Mouse (Mus musculus) urinary bladder, postnatal 10 days (tissue): Measurements from ENCODE around the gene Hspb3.

Experiments used
- DNase-seq: peaks from one replicate; pipeline ENCODE4 v3.0.0; 2022; ENCODE audit warnings: low spot score

The Hspb3 gene

DNA sequence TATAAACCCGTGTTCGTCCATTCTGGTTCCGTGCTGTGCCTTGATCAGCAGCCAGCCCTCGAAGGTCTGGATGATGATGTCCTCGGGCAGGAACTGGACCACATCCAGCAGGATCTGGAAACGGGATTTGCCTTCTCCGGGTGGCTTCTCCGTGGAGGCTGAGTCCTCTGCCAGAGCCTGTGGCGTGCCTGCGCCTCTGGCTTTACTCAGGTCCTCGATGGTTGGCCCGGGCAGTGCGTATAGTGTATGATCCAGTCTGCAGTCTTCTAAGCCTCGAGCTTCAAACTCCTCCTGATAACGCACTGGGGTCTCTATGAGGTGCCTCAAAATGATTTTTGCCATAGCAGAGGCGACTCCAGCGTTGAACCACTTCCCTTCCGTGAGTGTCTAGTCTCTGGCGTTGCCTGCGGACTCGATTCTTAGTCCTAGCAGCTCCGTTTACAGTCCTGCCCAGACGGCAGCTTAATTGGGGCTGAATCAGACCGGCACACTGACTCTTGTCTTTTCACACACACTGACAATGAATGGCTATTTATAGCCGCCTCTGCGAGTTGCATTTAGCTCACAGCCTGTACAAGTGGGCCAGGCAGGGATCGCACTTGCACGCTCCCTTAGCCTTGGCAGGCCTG is at the start of gene Hspb3:
Gene Hspb3, minus strand, starts transcription at position 526 of the 629 bp plus-strand sequence.
- no peak for DNase-seq

DNA sequence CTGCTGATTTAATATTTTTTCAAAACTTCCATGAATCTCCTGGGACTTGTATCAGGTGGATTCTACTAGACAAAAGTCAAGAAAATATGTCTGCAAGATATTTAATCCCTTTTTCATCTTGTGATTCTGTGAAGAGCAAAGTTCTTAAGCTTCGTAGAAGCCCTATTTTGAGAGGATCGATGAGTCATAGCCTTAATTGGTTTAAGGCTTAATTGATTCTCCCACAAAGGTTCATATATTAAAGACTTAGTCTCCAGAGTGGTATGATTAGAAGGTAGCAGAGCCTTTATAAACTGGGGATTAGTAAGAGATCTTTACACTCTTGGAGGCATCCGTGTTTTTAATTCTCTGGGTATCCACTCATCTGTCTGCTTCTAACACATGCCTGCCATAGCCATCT is 49.7 kb upstream of the Hspb3 start:
- no peak for DNase-seq

DNA sequence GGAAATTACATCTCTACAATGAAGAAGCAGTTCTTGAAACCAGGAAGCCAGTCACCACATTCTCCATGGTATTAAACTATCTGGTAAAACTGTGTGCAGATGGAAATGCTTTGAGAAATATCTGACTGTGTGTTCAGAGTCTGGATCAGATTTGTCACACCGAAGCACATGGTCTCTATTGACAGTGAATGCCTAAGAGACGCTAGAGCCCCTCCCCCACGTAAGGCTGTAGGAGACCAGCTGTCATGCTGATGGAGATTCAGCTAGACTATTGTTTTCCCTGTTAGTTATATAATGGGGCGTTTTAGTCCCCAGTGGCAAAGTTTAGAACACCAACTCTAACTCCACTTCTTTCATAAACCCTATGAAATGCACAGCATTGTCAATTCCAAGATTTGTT is 42.7 kb upstream of the Hspb3 start:
- no peak for DNase-seq

DNA sequence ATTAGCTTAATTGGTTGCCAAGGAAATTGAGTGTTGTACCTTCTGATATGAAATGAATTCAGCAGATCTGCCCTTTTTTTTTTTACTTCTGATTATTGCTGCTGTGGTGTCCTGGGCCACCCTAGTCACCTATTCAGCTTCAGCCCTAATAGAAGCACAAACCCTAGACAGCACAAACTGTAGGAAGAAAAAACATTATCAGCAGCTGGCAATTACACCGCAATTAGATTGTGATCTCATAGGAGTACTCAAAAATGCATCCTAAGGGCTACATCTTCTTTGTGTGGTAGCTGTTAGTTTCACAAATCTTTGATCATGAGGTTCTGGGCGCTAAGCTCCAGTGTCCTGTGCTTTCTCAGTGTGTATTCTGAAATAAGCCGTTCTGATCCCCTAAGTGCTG is 37.7 kb upstream of the Hspb3 start:
- no peak for DNase-seq

DNA sequence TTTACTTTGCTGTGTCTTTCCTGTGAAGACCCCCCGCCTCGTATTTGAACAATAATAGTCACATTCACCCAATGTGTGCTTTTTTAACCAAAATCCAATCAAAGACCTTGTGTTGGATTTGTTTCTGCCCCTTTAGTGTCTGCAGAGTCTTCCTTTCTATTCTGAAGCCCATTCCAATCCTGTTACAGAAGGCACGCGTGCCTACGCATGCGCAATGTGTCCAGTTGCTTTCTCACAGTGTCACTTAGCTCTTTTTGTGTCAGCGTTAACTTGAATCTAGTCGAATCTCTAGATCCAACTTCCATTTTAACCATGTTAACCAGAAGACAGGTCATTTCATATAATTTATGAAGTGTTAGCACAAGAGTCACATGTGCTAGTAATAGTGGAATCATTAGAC is 36.5 kb upstream of the Hspb3 start:
- DNase-seq = no peak

DNA sequence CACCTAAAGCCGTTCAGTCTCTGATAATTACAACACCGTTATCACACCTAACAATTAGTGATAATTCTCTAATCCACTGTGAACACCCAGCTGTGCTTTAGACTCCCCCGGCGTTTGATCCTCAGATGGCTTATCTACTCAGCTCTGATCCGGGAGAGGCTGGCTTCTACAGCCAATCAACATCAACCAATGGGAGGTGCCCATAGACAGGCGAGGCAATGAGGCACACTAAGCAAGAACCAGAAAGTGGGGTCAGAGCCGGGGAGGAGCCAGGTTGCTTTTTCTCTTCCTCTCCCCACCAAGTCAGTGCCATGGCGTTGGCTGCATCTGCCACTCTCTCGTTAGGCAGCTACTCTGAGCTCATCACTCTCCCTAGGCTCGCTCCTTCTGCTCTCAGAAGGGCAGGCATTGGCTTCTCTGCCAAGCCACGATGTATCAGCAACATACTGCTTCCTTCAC is 36.0 kb upstream of the Hspb3 start:
- no peak for DNase-seq

DNA sequence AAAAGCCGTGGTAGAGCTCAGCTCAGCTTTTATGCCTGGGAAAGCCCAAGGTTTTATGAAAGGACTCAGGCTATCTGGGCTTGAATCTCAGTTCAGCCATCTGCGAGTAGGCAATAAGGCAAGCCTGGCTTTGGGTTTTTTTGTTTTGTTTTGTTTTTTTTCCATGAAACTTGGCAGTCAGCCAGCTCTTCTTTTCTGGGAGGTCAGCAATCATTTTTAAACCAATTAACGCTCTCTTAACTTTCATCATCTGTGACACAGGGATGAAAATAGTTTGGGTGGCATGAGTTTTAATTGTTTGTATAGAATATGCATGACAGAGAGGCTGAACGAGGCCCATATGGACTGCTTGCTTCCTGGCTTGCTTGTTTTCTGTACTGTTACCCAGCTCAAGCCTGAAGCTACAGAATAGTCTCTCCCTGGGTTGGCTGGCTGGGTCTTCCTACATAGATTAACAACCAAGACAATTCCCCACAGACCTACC is 33.4 kb upstream of the Hspb3 start:
- DNase-seq = no peak

DNA sequence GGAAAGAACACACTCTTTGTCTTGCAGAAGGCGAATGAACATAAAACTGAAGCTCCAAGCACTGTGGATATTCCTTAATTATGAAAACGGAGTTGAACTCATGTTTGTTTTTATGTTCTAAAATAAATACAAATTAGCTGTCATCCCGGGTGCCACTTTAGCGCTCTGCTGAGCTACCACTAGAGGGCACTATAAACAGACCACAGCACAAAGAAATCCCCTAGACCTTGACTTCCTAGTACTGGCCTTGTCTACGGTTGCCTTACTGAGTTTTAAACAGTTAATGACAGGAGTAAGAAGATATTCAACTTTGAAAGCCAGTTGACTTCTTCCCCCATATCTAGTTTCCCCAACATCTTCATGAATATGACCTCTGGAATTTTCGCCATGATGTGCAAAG is 29.9 kb upstream of the Hspb3 start:
- no peak for DNase-seq

DNA sequence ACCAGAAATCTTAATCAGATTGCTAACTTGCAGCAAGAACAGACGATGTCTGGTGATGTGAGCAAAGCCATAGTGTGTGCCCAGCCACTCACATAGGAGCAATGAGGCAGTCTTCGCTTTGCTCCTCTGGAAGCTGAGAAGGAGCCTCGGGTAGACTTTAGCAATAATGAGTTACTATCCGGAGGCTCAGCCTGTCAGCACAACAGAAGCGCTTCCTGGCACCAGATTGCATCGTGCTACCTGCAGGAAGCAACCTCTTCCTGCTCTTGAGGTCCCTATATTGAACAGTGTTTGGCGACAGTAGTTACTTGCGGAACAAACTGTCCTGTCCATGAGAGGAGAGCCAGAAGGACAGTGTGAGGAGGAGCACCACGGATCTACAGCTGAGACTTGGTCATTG is 28.2 kb upstream of the Hspb3 start:
- DNase-seq = no peak

DNA sequence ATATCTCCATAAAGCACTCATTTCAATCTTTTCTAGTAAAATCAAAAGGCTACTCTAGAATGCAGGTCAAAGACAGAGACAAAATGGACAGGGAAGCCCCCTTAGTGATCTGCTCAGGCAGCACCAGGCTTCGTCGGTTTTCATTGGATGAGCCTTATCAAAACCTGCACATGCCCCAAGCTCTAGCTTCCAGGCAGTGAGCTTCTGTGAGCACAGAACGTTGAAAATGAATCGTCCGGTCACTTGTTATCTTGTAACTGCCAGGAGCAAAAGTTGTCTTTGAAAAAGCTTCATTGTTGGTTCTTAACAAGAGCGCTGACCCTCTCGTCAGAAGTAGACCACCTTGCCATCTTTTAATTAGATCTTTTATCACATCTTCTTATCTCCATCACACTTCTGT is 26.4 kb upstream of the Hspb3 start:
- no peak for DNase-seq

DNA sequence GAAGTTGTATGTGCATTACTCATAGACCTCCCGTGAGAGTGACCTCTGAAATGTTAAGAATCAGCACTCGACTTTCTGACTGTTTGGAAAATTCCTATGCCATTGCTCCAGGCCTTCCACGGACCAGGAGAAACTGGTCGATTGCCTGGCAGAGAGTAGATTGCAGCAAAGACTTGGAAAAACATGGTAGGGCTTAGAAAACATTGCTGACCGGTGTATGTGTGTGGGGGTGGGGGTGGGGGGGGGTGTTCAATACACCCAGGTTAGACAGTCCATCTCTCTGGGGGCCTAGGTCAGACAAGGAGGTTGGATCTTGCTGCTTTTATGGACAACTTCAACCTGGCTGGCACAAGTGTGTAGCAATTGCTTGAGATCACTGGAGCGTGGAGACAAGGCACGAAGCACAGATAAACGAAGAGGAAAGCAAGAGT is 23.2 kb upstream of the Hspb3 start:
- DNase-seq = no peak

DNA sequence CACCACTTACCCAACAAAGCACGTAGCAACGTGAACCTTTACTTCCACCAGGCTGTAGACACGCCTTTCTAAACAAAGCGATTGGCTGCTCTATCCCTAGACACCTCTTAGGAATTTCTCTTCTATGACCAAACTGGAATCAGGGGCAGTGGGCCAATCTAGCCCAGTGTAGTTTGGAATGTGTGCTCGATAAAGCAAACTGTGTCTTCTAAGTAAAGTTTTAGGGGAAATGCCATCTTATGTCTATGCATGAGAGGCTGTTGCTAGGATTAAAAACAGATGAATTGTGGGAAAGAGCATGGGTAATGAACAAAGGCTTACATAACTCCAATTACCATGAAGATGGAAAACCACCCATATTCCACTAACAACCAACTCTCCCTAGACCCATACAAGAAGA is 19.3 kb upstream of the Hspb3 start:
- no peak for DNase-seq

DNA sequence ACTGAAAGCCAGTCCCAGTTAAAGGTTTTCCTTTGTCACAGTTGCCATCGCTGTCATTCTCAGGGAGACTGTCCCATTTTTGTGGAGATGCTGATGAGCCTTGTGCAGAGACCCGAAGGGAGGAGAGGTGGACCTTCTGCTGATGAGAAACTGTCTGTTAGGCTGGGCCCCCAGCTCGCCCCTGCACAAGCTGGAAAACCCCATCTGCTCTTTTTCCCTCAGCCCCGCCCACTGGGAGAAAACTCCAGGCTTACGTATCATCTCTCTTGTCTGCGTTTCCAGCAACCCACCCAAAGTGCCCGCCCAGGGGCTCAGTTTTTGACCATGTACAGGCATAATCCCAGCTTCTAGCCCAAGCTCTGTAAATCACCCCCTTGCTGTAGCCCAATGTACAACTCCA is 17.2 kb upstream of the Hspb3 start:
- no peak for DNase-seq

DNA sequence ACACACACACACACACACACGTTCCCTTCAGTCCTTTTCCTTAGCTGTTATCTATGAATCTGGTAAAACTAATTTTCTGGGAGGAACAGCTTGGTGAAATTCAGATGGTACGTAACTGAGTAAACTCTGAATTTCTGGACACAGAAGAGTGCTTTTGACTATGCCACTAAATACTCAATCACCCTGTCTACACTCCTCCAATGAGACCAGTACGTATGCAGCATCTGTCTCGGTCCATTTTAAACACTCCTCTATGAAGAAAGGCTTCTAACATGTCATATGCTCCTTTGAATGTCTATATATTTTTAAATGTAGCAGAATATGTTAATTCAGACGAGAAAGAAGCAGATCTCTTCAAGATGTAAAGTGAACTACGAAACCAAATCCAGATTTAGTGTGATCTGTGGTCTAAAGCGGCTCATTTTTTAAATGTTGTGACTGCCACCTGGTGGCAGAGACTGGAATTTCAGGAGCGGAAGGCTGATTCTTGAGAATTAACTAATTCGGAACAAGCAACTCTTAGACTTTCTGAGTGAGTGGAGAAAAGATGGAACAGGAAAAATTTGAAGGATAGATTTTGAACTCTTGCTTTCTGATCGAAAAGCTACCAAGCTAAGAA is 6.1 kb upstream of the Hspb3 start:
- DNase-seq = no peak

DNA sequence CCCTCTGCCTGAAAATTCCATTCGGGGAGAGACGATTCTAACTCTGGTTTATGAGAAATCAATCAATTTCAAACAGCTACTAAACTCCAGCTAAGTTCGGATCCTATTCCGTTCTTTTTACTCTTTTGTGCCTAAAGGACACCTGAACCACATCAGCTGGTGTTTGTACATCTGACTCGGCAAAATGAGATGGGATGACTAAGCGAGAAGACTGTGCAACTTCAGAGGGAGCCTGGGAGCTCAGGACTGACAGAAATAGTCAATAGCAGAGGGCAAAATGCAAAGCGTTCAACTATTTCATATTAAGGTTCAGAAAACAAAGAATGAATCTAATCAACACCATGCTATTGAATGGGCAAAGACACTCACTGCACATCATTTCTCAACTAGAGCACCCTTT is 407 bp upstream of the Hspb3 start:
- DNase-seq = no peak

DNA sequence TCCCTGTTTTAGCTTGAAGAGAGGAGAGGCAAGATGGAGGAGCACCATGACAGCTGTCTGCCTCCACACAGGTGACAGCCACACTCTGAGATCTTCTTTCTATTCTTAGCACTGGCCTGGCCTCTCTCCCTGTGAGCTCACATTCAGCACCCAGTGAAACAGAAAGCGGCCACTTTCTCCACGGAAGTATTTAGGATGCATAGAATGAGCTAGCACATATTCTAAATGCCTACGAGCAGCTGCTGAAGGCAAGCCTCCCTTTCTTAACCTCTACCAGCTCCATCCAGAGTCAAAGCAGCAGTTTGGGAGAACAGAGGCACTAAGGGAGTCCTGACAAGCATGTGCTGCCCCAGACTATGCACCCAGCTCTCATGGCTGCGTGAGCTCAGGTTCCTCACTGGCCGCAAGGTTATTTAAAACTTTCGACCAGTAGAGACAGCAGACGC is 1.6 kb downstream of the Hspb3 start:
- DNase-seq = no peak

DNA sequence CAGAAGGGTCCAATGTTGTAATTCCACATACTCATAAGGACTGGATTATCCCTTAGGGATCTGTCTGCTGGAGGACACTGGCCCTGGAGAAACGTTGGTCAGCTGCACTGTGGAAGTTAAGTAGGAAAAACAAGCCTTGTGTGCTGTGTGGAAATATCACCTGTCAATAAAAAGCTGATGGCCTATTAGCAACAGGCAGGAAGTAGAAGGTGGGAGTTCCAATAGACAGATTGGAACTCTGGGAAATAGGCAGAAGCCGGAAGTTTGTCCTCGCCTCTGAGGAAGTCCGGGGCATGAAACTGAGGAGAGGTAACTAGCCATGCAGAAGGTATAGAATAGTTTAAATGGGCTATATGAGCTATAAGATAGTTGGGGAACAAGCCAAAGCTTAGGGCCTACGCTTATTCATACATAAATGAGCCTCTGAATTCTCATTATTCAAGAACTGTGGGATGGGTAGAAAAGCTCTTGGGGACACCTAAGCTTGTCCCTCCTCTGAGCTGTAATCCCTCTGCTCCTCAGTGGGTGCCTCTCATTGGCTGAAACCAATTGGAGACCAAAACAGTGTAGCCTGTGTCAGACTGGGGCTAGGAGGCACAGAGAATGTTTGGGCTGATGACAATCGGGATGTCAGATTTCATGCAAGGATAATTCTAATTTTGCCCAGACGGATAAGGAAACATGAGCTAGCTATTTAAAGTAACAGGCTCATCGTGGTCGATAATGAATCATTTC is 2.7 kb downstream of the Hspb3 start:
- no peak for DNase-seq

DNA sequence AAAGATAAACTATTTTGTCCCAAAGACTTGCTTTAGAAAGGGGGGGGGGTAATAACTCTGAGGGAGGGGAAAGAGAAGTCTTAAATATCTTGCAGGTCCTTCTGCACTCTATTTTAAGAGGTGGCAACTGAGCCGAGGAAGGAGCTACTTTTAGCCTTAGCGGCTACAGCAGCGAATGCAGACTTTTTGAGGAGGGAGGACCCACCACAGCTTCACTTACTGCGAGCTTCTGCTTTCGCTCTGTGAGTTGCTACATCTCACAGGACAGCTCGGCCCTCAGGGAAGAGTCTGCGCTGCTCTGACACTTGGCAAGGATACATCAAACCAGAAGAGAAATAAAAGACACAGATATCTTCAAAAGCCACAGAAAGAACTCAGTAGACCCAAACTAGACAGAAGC is 6.3 kb downstream of the Hspb3 start:
- DNase-seq = no peak

DNA sequence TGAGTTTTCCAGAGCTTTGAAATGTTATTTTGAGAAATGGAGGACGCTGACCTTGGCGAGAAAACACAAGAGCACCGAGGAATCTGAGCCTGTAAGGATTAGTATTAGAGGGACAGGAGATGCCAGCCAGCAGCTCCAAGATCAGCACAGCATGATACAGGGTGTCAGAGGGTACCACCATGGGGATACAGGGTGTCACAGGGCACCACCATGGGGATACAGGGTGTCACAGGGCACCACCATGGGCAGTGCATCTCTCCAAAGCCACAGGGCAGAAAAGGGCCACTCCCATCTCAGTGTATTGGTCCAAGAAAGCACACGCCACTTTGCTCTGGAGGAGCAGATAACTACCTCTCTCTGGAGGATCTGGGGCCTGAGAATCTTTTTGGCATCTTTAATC is 6.8 kb downstream of the Hspb3 start:
- DNase-seq = no peak

DNA sequence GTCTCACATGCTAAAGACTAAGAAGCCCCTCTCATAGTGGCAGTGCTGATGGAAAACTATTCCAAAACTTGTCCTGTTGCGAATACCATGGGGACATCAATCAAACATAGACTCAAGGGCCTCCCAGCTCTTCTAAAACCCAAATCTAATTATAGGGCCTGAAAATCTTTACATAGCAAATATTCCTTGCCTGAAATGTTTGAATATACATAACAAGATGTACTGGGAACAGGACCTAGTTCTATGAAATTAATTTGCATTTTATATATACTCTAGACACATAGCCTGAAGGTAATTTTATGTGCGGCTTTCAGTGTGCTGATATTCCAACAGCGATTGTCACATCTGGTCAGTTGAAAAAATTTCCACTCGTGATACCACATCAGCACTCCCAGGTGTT is 8.0 kb downstream of the Hspb3 start:
- no peak for DNase-seq

DNA sequence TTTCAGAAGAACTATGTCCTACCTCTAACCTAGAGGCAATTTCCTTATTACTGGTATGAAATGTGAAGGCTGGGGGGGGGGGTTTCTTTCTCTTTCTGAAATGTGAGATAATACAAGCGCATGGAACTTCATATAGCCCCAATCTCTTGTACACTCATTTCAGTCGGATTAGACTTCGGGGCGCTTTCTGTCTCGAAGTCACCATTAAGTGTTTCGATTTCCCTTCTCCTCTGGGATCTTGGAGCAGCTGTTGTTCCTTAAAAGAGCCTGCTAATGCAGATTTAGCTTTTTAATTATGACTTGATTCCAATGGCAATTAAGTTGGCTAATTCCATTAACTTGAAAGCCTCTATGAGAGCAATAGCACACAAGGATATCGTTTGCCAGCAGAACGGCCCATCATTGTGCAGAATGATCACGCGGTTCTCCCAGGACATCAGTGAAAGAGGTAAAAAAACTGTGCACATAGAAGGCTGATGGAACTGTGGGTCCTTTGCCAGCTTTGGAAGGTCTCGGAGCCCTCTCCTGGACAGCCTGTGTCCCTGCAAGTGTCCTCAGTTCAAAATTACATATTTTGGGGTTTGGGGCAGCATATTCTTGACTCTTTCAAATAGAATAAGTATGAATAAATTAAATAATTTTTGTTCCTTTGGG is 22.4 kb downstream of the Hspb3 start:
- DNase-seq = no peak

DNA sequence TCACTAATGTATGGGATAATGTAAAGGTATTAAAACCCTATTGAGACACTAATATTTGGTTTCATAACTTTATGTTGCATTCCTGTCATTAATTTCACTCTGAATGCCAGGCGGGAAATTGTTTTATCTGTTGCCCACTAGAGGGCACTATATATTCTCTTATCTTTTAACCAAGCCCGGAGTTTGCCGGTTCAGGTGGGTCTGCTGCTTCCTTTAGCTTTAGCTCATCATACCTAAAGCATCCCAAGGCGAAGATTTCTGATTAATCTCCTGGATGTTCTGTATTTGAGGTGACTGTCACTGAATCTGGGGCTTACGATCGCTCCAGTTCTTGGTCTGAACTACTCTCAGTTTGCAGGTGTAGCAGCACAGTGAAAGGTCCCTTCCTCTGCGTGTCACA is 24.6 kb downstream of the Hspb3 start:
- no peak for DNase-seq

DNA sequence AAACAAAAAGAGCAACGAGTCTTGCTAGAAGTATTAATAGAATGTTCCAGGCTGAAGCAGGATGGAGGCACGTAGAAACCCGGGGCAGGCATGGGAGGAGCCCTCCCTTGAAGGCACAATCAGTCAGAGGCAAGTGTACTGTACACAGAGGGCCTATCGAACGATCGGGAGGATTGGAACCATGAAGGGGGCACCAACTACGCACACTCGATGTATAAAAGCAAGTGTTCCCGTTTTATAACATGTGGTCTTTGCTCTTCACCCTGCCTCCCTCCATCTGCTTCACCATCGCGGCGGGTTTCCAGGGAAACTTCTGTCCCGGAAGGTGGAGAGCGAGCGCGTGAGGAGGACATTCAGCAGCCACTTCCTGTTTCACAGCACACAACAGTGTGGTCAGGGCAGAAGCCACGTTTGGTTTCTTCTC is 27.7 kb downstream of the Hspb3 start:
- DNase-seq = no peak
